11 mouse cellular contexts compared by ENCODE assay signal in the genomic region with DNA sequence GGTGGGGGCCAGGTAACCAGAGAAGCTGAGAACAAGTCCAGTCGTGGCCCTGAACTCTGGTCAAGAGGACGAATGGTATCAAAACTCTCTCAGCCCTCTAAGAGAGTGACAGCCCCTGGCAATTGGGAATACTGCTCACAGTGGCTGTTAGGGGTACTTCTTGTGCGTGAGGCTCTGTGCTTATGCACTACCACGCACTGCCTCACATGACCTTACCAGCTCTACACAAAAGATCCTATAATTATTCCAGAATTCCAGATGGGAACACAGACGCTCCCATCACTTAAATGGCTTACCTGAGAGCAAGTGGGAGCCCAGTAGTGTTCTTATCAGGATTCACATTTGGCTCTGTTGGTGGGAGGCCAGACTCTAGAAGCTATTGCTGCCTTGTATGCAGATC. TPM values are rescaled to one million over a fixed set of nuclear protein-coding genes. Genes with fewer than 3 reads are reported as not detected.
A peak's percentile ranks its signal among the peaks of the same experiment; 100 is the strongest.
DNase-seq lines count a peak whose midpoint lies in the region; ATAC-seq lines count a peak whose summit lies in the region.
"Had no signal": no experiment of that assay in that cellular context is flagged by ENCODE, and none has a peak within 500 bp of the region (broad histone marks: within the 10 kb centered on the region; RNA-seq: fewer than 3 reads in every experiment).

No protein-coding gene starts in this region.

- no peak overlapping the region for H3K4me2 ChIP-seq in forebrain, embryonic 13.5 days
- H3K4me2 ChIP-seq in hindbrain, embryonic 14.5 days (replicated peaks), result no peak overlapping the region
- no peak overlapping the region for H3K4me2 ChIP-seq in hindbrain, embryonic 12.5 days (replicated peaks)
- H3K4me2 ChIP-seq in neural tube, embryonic 11.5 days (ENCODE audit: low read depth), result no peak overlapping the region
- H3K4me2 ChIP-seq: embryonic facial prominence, embryonic 12.5 days had no signal

- no peak overlapping the region for H3K27ac ChIP-seq in forebrain, embryonic 13.5 days
- no peak overlapping the region for H3K27ac ChIP-seq in forebrain, embryonic 10.5 days
- H3K27ac ChIP-seq in hindbrain, embryonic 14.5 days, result peak overlapping the region; percentile 73; the same call in 1 of the 2 replicates
- no peak overlapping the region for H3K27ac ChIP-seq in hindbrain, embryonic 12.5 days
- no peak overlapping the region for H3K27ac ChIP-seq in neural tube, embryonic 11.5 days (ENCODE audit: low read depth, low read length)
- H3K27ac ChIP-seq: embryonic facial prominence, embryonic 12.5 days had no signal

- 46% methylated on average over 5 of the region's 5 CpGs for WGBS in forebrain, embryonic 13.5 days
- whole genome bisulfite sequencing in forebrain, embryonic 10.5 days, result 55% methylated on average over 5 of the region's 5 CpGs
- 43% methylated on average over 5 of the region's 5 CpGs for WGBS in hindbrain, embryonic 14.5 days
- 41% methylated on average over 5 of the region's 5 CpGs for WGBS in hindbrain, embryonic 12.5 days
- WGBS in neural tube, embryonic 11.5 days, result 55% methylated on average over 5 of the region's 5 CpGs

- H3K27me3 ChIP-seq in forebrain, embryonic 13.5 days, result peaks cover 26% of the 10 kb centered on the region
- H3K27me3 ChIP-seq in forebrain, embryonic 10.5 days (ENCODE audit: poor library complexity, severe bottlenecking), result peaks cover 60% of the 10 kb centered on the region
- peaks cover 3% of the 10 kb centered on the region; the same call in 1 of the 2 replicates for H3K27me3 ChIP-seq in hindbrain, embryonic 14.5 days (ENCODE audit: control insufficient read depth, insufficient read depth, low read length)
- H3K27me3 ChIP-seq in hindbrain, embryonic 12.5 days, result 0 out of 2 replicates have a peak, but pooled peaks cover 2% of the 10 kb centered on the region
- H3K27me3 ChIP-seq in neural tube, embryonic 11.5 days (ENCODE audit: control insufficient read depth, insufficient read depth, low read length), result no peaks in the 10 kb centered on the region
- H3K27me3 ChIP-seq: embryonic facial prominence, embryonic 12.5 days had no signal

- ATAC-seq in forebrain, embryonic 13.5 days, result peak; percentile 34; the same call in 1 of the 2 replicates
- ATAC-seq in hindbrain, embryonic 14.5 days (ENCODE audit: low FRiP score), result 0 out of 2 replicates have a peak, but pooled peaks have one; percentile 39
- no peak for ATAC-seq in hindbrain, embryonic 12.5 days (ENCODE audit: low FRiP score)
- ATAC-seq in neural tube, embryonic 11.5 days (ENCODE audit: insufficient read depth, low FRiP score, low TSS enrichment), result no peak

- no peak overlapping the region for H3K4me3 ChIP-seq in forebrain, embryonic 13.5 days
- no peak overlapping the region for H3K4me3 ChIP-seq in forebrain, embryonic 10.5 days
- H3K4me3 ChIP-seq in hindbrain, embryonic 14.5 days (replicated peaks; ENCODE audit: low read length), result no peak overlapping the region
- H3K4me3 ChIP-seq in hindbrain, embryonic 12.5 days, result no peak overlapping the region
- H3K4me3 ChIP-seq in neural tube, embryonic 11.5 days (ENCODE audit: low read depth, low read length), result no peak overlapping the region
- H3K4me3 ChIP-seq: embryonic facial prominence, embryonic 12.5 days had no signal

- H3K4me1 ChIP-seq in forebrain, embryonic 13.5 days, result peaks cover 20% of the 10 kb centered on the region
- peaks cover 19% of the 10 kb centered on the region for H3K4me1 ChIP-seq in forebrain, embryonic 10.5 days
- peaks cover 19% of the 10 kb centered on the region for H3K4me1 ChIP-seq in hindbrain, embryonic 14.5 days (replicated peaks; ENCODE audit: control insufficient read depth, insufficient read depth, low read length)
- H3K4me1 ChIP-seq in hindbrain, embryonic 12.5 days, result peaks cover 10% of the 10 kb centered on the region
- peaks cover 3% of the 10 kb centered on the region; the same call in 1 of the 2 replicates for H3K4me1 ChIP-seq in neural tube, embryonic 11.5 days (ENCODE audit: control insufficient read depth, insufficient read depth, low read length)

- H3K36me3 ChIP-seq in forebrain, embryonic 13.5 days (ENCODE audit: poor library complexity, severe bottlenecking), result no peaks in the 10 kb centered on the region
- H3K36me3 ChIP-seq in forebrain, embryonic 10.5 days (replicated peaks), result no peaks in the 10 kb centered on the region
- H3K36me3 ChIP-seq in hindbrain, embryonic 14.5 days (replicated peaks; ENCODE audit: control insufficient read depth, insufficient read depth), result no peaks in the 10 kb centered on the region
- H3K36me3 ChIP-seq in hindbrain, embryonic 12.5 days, result no peaks in the 10 kb centered on the region
- no peaks in the 10 kb centered on the region for H3K36me3 ChIP-seq in neural tube, embryonic 11.5 days (ENCODE audit: control insufficient read depth, insufficient read depth, low read length)
- H3K36me3 ChIP-seq: embryonic facial prominence, embryonic 12.5 days had no signal

- H3K9me3 ChIP-seq in forebrain, embryonic 13.5 days (replicated peaks), result no peaks in the 10 kb centered on the region
- H3K9me3 ChIP-seq in forebrain, embryonic 10.5 days, result no peaks in the 10 kb centered on the region
- no peaks in the 10 kb centered on the region for H3K9me3 ChIP-seq in hindbrain, embryonic 14.5 days (ENCODE audit: control insufficient read depth, low read length)
- no peaks in the 10 kb centered on the region for H3K9me3 ChIP-seq in hindbrain, embryonic 12.5 days (replicated peaks)
- H3K9me3 ChIP-seq in neural tube, embryonic 11.5 days (ENCODE audit: control insufficient read depth, low read length), result no peaks in the 10 kb centered on the region
- H3K9me3 ChIP-seq: embryonic facial prominence, embryonic 12.5 days had no signal

- no peak for DNase-seq in forebrain, embryonic 10.5 days (ENCODE audit: extremely low spot score, low spot score)
- no peak for DNase-seq in hindbrain, embryonic 14.5 days (ENCODE audit: low spot score)
- peak; percentile 32 for DNase-seq in neural tube, embryonic 11.5 days (ENCODE audit: low spot score)
- no peak for DNase-seq in neural tube, embryonic 10.5 days (ENCODE audit: extremely low spot score, low spot score)
- DNase-seq in adrenal gland, adult (ENCODE audit: inconsistent age in 2 of 2, low spot score in 1 of 2), result no peak
- no peak for DNase-seq in left cerebral cortex, adult 11 months (ENCODE audit: low spot score)
- DNase-seq: lung, adult 2 months; right cerebral cortex, postnatal 25 days had no signal

- no peak overlapping the region for H3K9ac ChIP-seq in forebrain, embryonic 13.5 days
- H3K9ac ChIP-seq in hindbrain, embryonic 14.5 days, result no peak overlapping the region
- H3K9ac ChIP-seq in hindbrain, embryonic 12.5 days, result no peak overlapping the region
- no peak overlapping the region for H3K9ac ChIP-seq in neural tube, embryonic 11.5 days (ENCODE audit: low read length)
- H3K9ac ChIP-seq: embryonic facial prominence, embryonic 12.5 days had no signal

RNA-seq across cellular contexts. Expression of a gene that starts 9.6 kb away (rescaled TPM):
- 2.0 and 2.7 TPM in 2 replicates for polyA plus RNA-seq in forebrain, embryonic 13.5 days (2015; fragmentation: Nextera tagmentation; extraction: Ambion mirVana)
- polyA plus RNA-seq in forebrain, embryonic 10.5 days (2016; fragmentation: Nextera tagmentation; extraction: Ambion mirVana), result 0.73 and 1.3 TPM in 2 replicates
- 3.6 and 3.8 TPM in 2 replicates for polyA plus RNA-seq in hindbrain, embryonic 14.5 days (2014; fragmentation: Nextera tagmentation; extraction: Ambion mirVana)
- polyA plus RNA-seq in hindbrain, embryonic 12.5 days (2016; fragmentation: Nextera tagmentation; extraction: Ambion mirVana), result 3.2 and 4.9 TPM in 2 replicates
- polyA plus RNA-seq in neural tube, embryonic 11.5 days (2014; fragmentation: Nextera tagmentation; extraction: Ambion mirVana), result 0.54 and 0.98 TPM in 2 replicates

Comparison
In these comparisons a context has a peak if more than half of its experiments do, and no peak if none do; other contexts are left out.
1. ATAC-seq: peak in forebrain, embryonic 13.5 days (single experiment) and hindbrain, embryonic 14.5 days (single experiment); none in hindbrain, embryonic 12.5 days (single experiment) and neural tube, embryonic 11.5 days (single experiment).